Mouse (Mus musculus): Measurements from ENCODE around the gene Rasa3. TPM values are rescaled to one million over a fixed set of nuclear protein-coding genes. Genes with fewer than 3 reads are reported as not detected.

The Rasa3 gene
- polyA plus RNA-seq (2012; rRNA removed) (7.8 and 10.1 TPM in 2 replicates), polyA plus RNA-seq (2014; fragmentation: Nextera tagmentation; extraction: Ambion mirVana) (15.8 and 17.0 TPM in 2 replicates)

- TF ChIP-seq EP300 (IDR thresholded peaks at IDR 0.05; ENCODE audit: low read depth) (no peak), CTCF (IDR thresholded peaks at IDR 0.05; ENCODE audit: low read depth) (no peak)
- H3K9me3 ChIP-seq (ENCODE audit: control insufficient read depth, low read length): no peaks in the 10 kb centered on the region
Observed at GRCm38 (mm10) chr8:13677413-13677883, at the start of gene Rasa3. Gene Rasa3 (minus strand): TSS chr8:13677603.

GRCm38 (mm10) chr8:13725722-13726121 lies 48.3 kb upstream of the Rasa3 start:
- DNase-seq (ENCODE audit: low read depth in 3 of 3, low spot score in 3 of 3): peak in 2 of 3 experiments; percentile 14 to 16
- peak; percentile 67 for TF ChIP-seq CTCF (IDR thresholded peaks at IDR 0.05; ENCODE audit: low read depth)
- TF ChIP-seq EP300 (IDR thresholded peaks at IDR 0.05; ENCODE audit: low read depth): no peak
- no peaks in the 10 kb centered on the region for H3K36me3 ChIP-seq (replicated peaks; ENCODE audit: control insufficient read depth, insufficient read depth, low read depth)

More at GRCm38 (mm10) chr8:13677413-13677883, at the start of gene Rasa3:
- Histone ChIP-seq H3K4me3 (ENCODE audit: insufficient read depth in 1 of 2, low read depth in 2 of 2, low read length in 2 of 2) (peak within 1 kb of the TSS; percentile 75 to 86), H3K36me3 (replicated peaks; ENCODE audit: control insufficient read depth, insufficient read depth, low read depth) (no peaks in the 10 kb centered on the region), H3K27ac (no peak within 1 kb of the TSS; the same call in 1 of the 2 replicates), H3K27me3 (ENCODE audit: control insufficient read depth, insufficient read depth, low read length) (no peaks in the 10 kb centered on the region), H3K9ac (replicated peaks) (peak within 1 kb of the TSS; percentile 73), H3K4me1 (replicated peaks; ENCODE audit: control insufficient read depth in 2 of 2, insufficient read depth in 2 of 2, low read length in 1 of 2) (peaks cover 14 to 33% of the 10 kb centered on the region in 2 experiments), H3K4me2 (ENCODE audit: low read depth) (peak within 1 kb of the TSS; percentile 99)
- WGBS (ENCODE audit: insufficient replicate concordance): 0% methylated on average over 42 of the region's 42 CpGs
- peak; percentile 92 to 93 (median 93) for DNase-seq (ENCODE audit: low read depth in 3 of 3, low spot score in 3 of 3)
- ATAC-seq (ENCODE audit: insufficient read depth): peak; percentile 96

GRCm38 (mm10) chr8:13718980-13719379 lies 41.6 kb upstream of the Rasa3 start:
- TF ChIP-seq EP300 (IDR thresholded peaks at IDR 0.05; ENCODE audit: low read depth) (no peak), CTCF (IDR thresholded peaks at IDR 0.05; ENCODE audit: low read depth) (no peak)
- 76% methylated on average over 8 of the region's 8 CpGs for WGBS (ENCODE audit: insufficient replicate concordance)
- no peaks in the 10 kb centered on the region for H3K27me3 ChIP-seq (ENCODE audit: control insufficient read depth, insufficient read depth, low read length)
- H3K4me1 ChIP-seq (replicated peaks; ENCODE audit: control insufficient read depth in 2 of 2, insufficient read depth in 2 of 2, low read length in 1 of 2): no peaks in the 10 kb centered on the region
- H3K9me3 ChIP-seq (ENCODE audit: control insufficient read depth, low read length): no peaks in the 10 kb centered on the region
- no peak for DNase-seq (ENCODE audit: low read depth in 3 of 3, low spot score in 3 of 3)
- H3K4me2 ChIP-seq (ENCODE audit: low read depth): no peak overlapping the region
- no peaks in the 10 kb centered on the region for H3K36me3 ChIP-seq (replicated peaks; ENCODE audit: control insufficient read depth, insufficient read depth, low read depth)
- no peak overlapping the region for H3K27ac ChIP-seq
- ATAC-seq (ENCODE audit: insufficient read depth): no peak
- no peak overlapping the region for H3K9ac ChIP-seq (replicated peaks)
- no peak overlapping the region for H3K4me3 ChIP-seq (ENCODE audit: insufficient read depth in 1 of 2, low read depth in 2 of 2, low read length in 2 of 2)

More at GRCm38 (mm10) chr8:13725722-13726121, 48.3 kb upstream of the Rasa3 start:
- Histone ChIP-seq H3K27ac (no peak overlapping the region), H3K9ac (replicated peaks) (no peak overlapping the region), H3K4me2 (ENCODE audit: low read depth) (no peak overlapping the region), H3K27me3 (ENCODE audit: control insufficient read depth, insufficient read depth, low read length) (no peaks in the 10 kb centered on the region), H3K4me1 (replicated peaks; ENCODE audit: control insufficient read depth in 2 of 2, insufficient read depth in 2 of 2, low read length in 1 of 2) (no peaks in the 10 kb centered on the region), H3K9me3 (ENCODE audit: control insufficient read depth, low read length) (no peaks in the 10 kb centered on the region), H3K4me3 (ENCODE audit: insufficient read depth in 1 of 2, low read depth in 2 of 2, low read length in 2 of 2) (no peak overlapping the region)
- ATAC-seq (ENCODE audit: insufficient read depth): no peak

GRCm38 (mm10) chr8:13708514-13708913 lies 31.1 kb upstream of the Rasa3 start:
- no peak for TF ChIP-seq EP300 (IDR thresholded peaks at IDR 0.05; ENCODE audit: low read depth)
- no peak for TF ChIP-seq CTCF (IDR thresholded peaks at IDR 0.05; ENCODE audit: low read depth)
- DNase-seq (ENCODE audit: low read depth in 3 of 3, low spot score in 3 of 3): no peak
- ATAC-seq (ENCODE audit: insufficient read depth): no peak
- WGBS (ENCODE audit: insufficient replicate concordance): 72% methylated on average over 5 of the region's 5 CpGs
- Histone ChIP-seq H3K27me3 (ENCODE audit: control insufficient read depth, insufficient read depth, low read length) (no peaks in the 10 kb centered on the region), H3K4me2 (ENCODE audit: low read depth) (no peak overlapping the region), H3K4me1 (replicated peaks; ENCODE audit: control insufficient read depth in 2 of 2, insufficient read depth in 2 of 2, low read length in 1 of 2) (no peaks in the 10 kb centered on the region), H3K4me3 (ENCODE audit: insufficient read depth in 1 of 2, low read depth in 2 of 2, low read length in 2 of 2) (no peak overlapping the region), H3K9me3 (ENCODE audit: control insufficient read depth, low read length) (no peaks in the 10 kb centered on the region), H3K9ac (replicated peaks) (no peak overlapping the region), H3K36me3 (replicated peaks; ENCODE audit: control insufficient read depth, insufficient read depth, low read depth) (no peaks in the 10 kb centered on the region), H3K27ac (no peak overlapping the region)

GRCm38 (mm10) chr8:13706918-13707317 lies 29.5 kb upstream of the Rasa3 start:
- H3K9ac ChIP-seq (replicated peaks): no peak overlapping the region
- TF ChIP-seq CTCF (IDR thresholded peaks at IDR 0.05; ENCODE audit: low read depth) (no peak), EP300 (IDR thresholded peaks at IDR 0.05; ENCODE audit: low read depth) (no peak)
- no peak overlapping the region for H3K27ac ChIP-seq
- H3K27me3 ChIP-seq (ENCODE audit: control insufficient read depth, insufficient read depth, low read length): no peaks in the 10 kb centered on the region
- H3K4me1 ChIP-seq (replicated peaks; ENCODE audit: control insufficient read depth in 2 of 2, insufficient read depth in 2 of 2, low read length in 1 of 2): peaks cover 0 to 4% of the 10 kb centered on the region in 2 experiments; a peak in 1 of 4 replicates
- DNase-seq (ENCODE audit: low read depth in 3 of 3, low spot score in 3 of 3): no peak
- H3K36me3 ChIP-seq (replicated peaks; ENCODE audit: control insufficient read depth, insufficient read depth, low read depth): no peaks in the 10 kb centered on the region
- no peak for ATAC-seq (ENCODE audit: insufficient read depth)
- 54% methylated on average over 5 of the region's 5 CpGs for WGBS (ENCODE audit: insufficient replicate concordance)
- no peak overlapping the region for H3K4me2 ChIP-seq (ENCODE audit: low read depth)
- H3K9me3 ChIP-seq (ENCODE audit: control insufficient read depth, low read length): no peaks in the 10 kb centered on the region
- no peak overlapping the region for H3K4me3 ChIP-seq (ENCODE audit: insufficient read depth in 1 of 2, low read depth in 2 of 2, low read length in 2 of 2)

Measured in liver, embryonic 14.5 days (tissue).